Mouse (Mus musculus) MEL (cell line): Measurements from ENCODE around the gene Brsk2. TPM values are rescaled to one million over a fixed set of nuclear protein-coding genes. Genes with fewer than 3 reads are reported as not detected.

Experiments
- DNase-seq: peaks from one replicate; pipeline ENCODE4 v3.0.0; 2011; ENCODE audit warnings: low read depth, low spot score
- H3K27ac ChIP-seq: 2 replicates; pipeline ENCODE4 v1.5.1; 2012; ENCODE audit warnings: low read depth, mild to moderate bottlenecking, control low read depth, low read length, moderate library complexity; ENCODE audit not compliant: control insufficient read depth
- H3K27me3 ChIP-seq, 2 experiments: fragments of 150-350 bp in 1 of 2; sonication (generic) in 1 of 2; 2 replicates each; pipeline ENCODE4 v1.6.1; 2012; ENCODE audit warnings: low read length in 2 of 2, mild to moderate bottlenecking in 2 of 2, improper control_type of control experiment in 1 of 2, moderate library complexity in 1 of 2; ENCODE audit not compliant: insufficient read depth in 2 of 2, control insufficient read depth in 1 of 2
- H3K36me3 ChIP-seq, 2 experiments: 2 replicates each; pipeline ENCODE4 v1.6.1; 2012 to 2014; ENCODE audit warnings: low read length in 2 of 2, improper control_type of control experiment in 1 of 2, inconsistent platforms in 1 of 2, mild to moderate bottlenecking in 1 of 2; ENCODE audit not compliant: insufficient read depth in 2 of 2, control insufficient read depth in 1 of 2
- H3K4me1 ChIP-seq, 2 experiments: fragments of 150-350 bp in 1 of 2; sonication (generic) in 1 of 2; 2 replicates each; pipeline ENCODE4 v1.6.1; 2012; ENCODE audit warnings: low read length in 2 of 2, improper control_type of control experiment in 1 of 2, mild to moderate bottlenecking in 1 of 2; ENCODE audit not compliant: insufficient read depth in 2 of 2, control insufficient read depth in 1 of 2
- H3K4me3 ChIP-seq, 2 experiments: fragments of 150-350 bp in 1 of 2; sonication (generic) in 1 of 2; 2 replicates each; pipeline ENCODE4 v1.5.1; 2012; ENCODE audit warnings: low read depth in 2 of 2, low read length in 2 of 2, mild to moderate bottlenecking in 2 of 2, moderate library complexity in 2 of 2, control low read depth in 1 of 2, improper control_type of control experiment in 1 of 2; ENCODE audit not compliant: control insufficient read depth in 1 of 2, insufficient read depth in 1 of 2
- H3K79me2 ChIP-seq: 2 replicates; pipeline ENCODE4 v1.6.1; 2012; ENCODE audit warnings: mild to moderate bottlenecking, low read length, moderate library complexity; ENCODE audit not compliant: control insufficient read depth, poor library complexity, insufficient read depth
- H3K9ac ChIP-seq: 2 replicates; pipeline ENCODE4 v1.6.1; 2012; ENCODE audit warnings: low read depth, mild to moderate bottlenecking, control low read depth, low read length, moderate library complexity; ENCODE audit not compliant: control insufficient read depth, poor library complexity, severe bottlenecking
- H3K9me3 ChIP-seq: fragments of 150-350 bp; sonication (generic); replicated peaks from 2 replicates; pipeline ENCODE4 v1.6.1; 2012; ENCODE audit warnings: mild to moderate bottlenecking, low read length, improper control_type of control experiment, moderate library complexity; ENCODE audit not compliant: insufficient read depth
- CHD1 ChIP-seq: IDR thresholded peaks from 2 replicates; pipeline ENCODE4 v1.6.1; 2012; ENCODE audit warnings: low read depth, mild to moderate bottlenecking, inconsistent platforms, low read length, improper control_type of control experiment
- E2F4 ChIP-seq: IDR thresholded peaks from 2 replicates; pipeline ENCODE4 v1.6.1; 2011; ENCODE audit warnings: low read depth, low read length, improper control_type of control experiment, borderline replicate concordance
- GABPA ChIP-seq: IDR thresholded peaks from 2 replicates; pipeline ENCODE4 v1.6.1; 2012; ENCODE audit warnings: low read depth, mild to moderate bottlenecking, inconsistent platforms, low read length, improper control_type of control experiment, moderate library complexity
- HCFC1 ChIP-seq: IDR thresholded peaks from 2 replicates; pipeline ENCODE4 v1.6.1; 2012; ENCODE audit warnings: low read depth, mild to moderate bottlenecking, inconsistent platforms, low read length, improper control_type of control experiment, moderate library complexity
- KAT2A ChIP-seq: conservative IDR thresholded peaks from 2 replicates; pipeline ENCODE4 v1.6.1; 2012; ENCODE audit warnings: low read depth, low read length, improper control_type of control experiment, inconsistent platforms
- MAX ChIP-seq: IDR thresholded peaks from 2 replicates; pipeline ENCODE4 v1.6.1; 2011; ENCODE audit warnings: low read length, improper control_type of control experiment
- MEF2A ChIP-seq: IDR thresholded peaks from 2 replicates; pipeline ENCODE4 v1.6.1; 2014; ENCODE audit warnings: low read depth, mild to moderate bottlenecking, inconsistent platforms, low read length, improper control_type of control experiment; ENCODE audit not compliant: poor library complexity, insufficient replicate concordance, severe bottlenecking; ENCODE audit errors: extremely low read depth
- MXI1 ChIP-seq: IDR thresholded peaks from 2 replicates; pipeline ENCODE4 v1.6.1; 2011; ENCODE audit warnings: mild to moderate bottlenecking, low read depth, low read length, improper control_type of control experiment
- NELFE ChIP-seq: IDR thresholded peaks from 2 replicates; pipeline ENCODE4 v1.6.1; 2011; ENCODE audit warnings: low read depth, low read length, improper control_type of control experiment
- NRF1 ChIP-seq: IDR thresholded peaks from 2 replicates; pipeline ENCODE4 v1.6.1; 2014; ENCODE audit warnings: low read depth, mild to moderate bottlenecking, inconsistent platforms, low read length, improper control_type of control experiment, moderate library complexity; ENCODE audit not compliant: poor library complexity, insufficient read depth, severe bottlenecking
- POLR2AphosphoS2 ChIP-seq: IDR thresholded peaks from 2 replicates; pipeline ENCODE4 v1.6.1; 2011; ENCODE audit warnings: low read length, improper control_type of control experiment
- RAD21 ChIP-seq: IDR thresholded peaks from 2 replicates; pipeline ENCODE4 v1.6.1; 2011; ENCODE audit warnings: mild to moderate bottlenecking, low read depth, low read length, improper control_type of control experiment
- RCOR1 ChIP-seq: IDR thresholded peaks from 2 replicates; pipeline ENCODE4 v1.6.1; 2012; ENCODE audit warnings: low read depth, mild to moderate bottlenecking, inconsistent platforms, low read length, improper control_type of control experiment
- SMC3 ChIP-seq: IDR thresholded peaks from 2 replicates; pipeline ENCODE4 v1.6.1; 2011; ENCODE audit warnings: low read depth, low read length, improper control_type of control experiment
- TBP ChIP-seq: IDR thresholded peaks from 2 replicates; pipeline ENCODE4 v1.8.0; 2011; ENCODE audit warnings: low read depth, low read length, improper control_type of control experiment
- USF1 ChIP-seq: IDR thresholded peaks from 2 replicates; pipeline ENCODE4 v1.6.1; 2014; ENCODE audit warnings: low read depth, mild to moderate bottlenecking, inconsistent platforms, low read length, improper control_type of control experiment, moderate library complexity
- ZC3H11A ChIP-seq: IDR thresholded peaks from 2 replicates; pipeline ENCODE4 v1.6.1; 2012; ENCODE audit warnings: low read depth, mild to moderate bottlenecking, inconsistent platforms, low read length, improper control_type of control experiment
- ZKSCAN1 ChIP-seq: IDR thresholded peaks from 2 replicates; pipeline ENCODE4 v1.6.1; 2012; ENCODE audit warnings: low read depth, mild to moderate bottlenecking, inconsistent platforms, low read length, improper control_type of control experiment, moderate library complexity
- ZMIZ1 ChIP-seq: IDR thresholded peaks from 2 replicates; pipeline ENCODE4 v1.6.1; 2012; ENCODE audit warnings: low read depth, mild to moderate bottlenecking, inconsistent platforms, low read length, improper control_type of control experiment, moderate library complexity
- ZNF384 ChIP-seq: IDR thresholded peaks from 2 replicates; pipeline ENCODE4 v1.6.1; 2012; ENCODE audit warnings: low read depth, mild to moderate bottlenecking, inconsistent platforms, low read length, improper control_type of control experiment
- polyA plus RNA-seq, 2 experiments: library from polyadenylated mRNA; stranded (reverse) in 1 of 2; unstranded in 1 of 2; fragments of >175 nt in 1 of 2; fragments of >200 nt in 1 of 2; gene quantifications; 2 replicates each; pipeline versions ENCODE4 v1.2.1 to v1.2.4; 2012; ENCODE audit warnings: low replicate concordance in 2 of 2, low read depth in 1 of 2; ENCODE audit not compliant: insufficient read length in 2 of 2, insufficient read depth in 1 of 2, missing spikeins in 1 of 2
- total RNA-seq: library from RNA; depleted of rRNA; stranded (reverse); fragments of 300-350 nt; gene quantifications from 2 replicates; pipeline ENCODE4 v1.2.3, GENCODE M21; 2012

The Brsk2 gene
- total and polyA plus RNA-seq, 3 experiments = 0.13 to 0.19 TPM; not detected in 1

- Histone ChIP-seq H3K4me3 (no peak overlapping the region), H3K27ac (no peak overlapping the region), H3K36me3 (no peaks in the 10 kb centered on the region), H3K9ac (no peak overlapping the region), H3K79me2 (no peaks in the 10 kb centered on the region), H3K27me3 (0 out of 4 replicates have a peak, but pooled peaks cover 0 to 1% of the 10 kb centered on the region in 2 experiments), H3K4me1 (no peaks in the 10 kb centered on the region), H3K9me3 (no peaks in the 10 kb centered on the region)
- DNase-seq = no peak
- TF ChIP-seq CHD1 (no peak), GABPA (no peak)
Measured at GRCm38 (mm10) chr7:141957524-141958051, 8.0 kb downstream of the Brsk2 start.

- Histone ChIP-seq H3K4me3 (no peak overlapping the region), H3K79me2 (no peaks in the 10 kb centered on the region), H3K27me3 (no peaks in the 10 kb centered on the region), H3K36me3 (no peaks in the 10 kb centered on the region), H3K9ac (no peak overlapping the region), H3K9me3 (no peaks in the 10 kb centered on the region), H3K27ac (no peak overlapping the region), H3K4me1 (no peaks in the 10 kb centered on the region)
- TF ChIP-seq ZNF384 (no peak), POLR2AphosphoS2 (no peak), KAT2A (no peak), USF1 (no peak), E2F4 (no peak), MAX (no peak), MXI1 (no peak), NRF1 (no peak), RAD21 (no peak), TBP (no peak), ZKSCAN1 (no peak), SMC3 (no peak), ZMIZ1 (no peak), RCOR1 (no peak), HCFC1 (no peak), ZC3H11A (no peak), MEF2A (no peak), NELFE (no peak)
- no peak for DNase-seq
Measured at GRCm38 (mm10) chr7:141958211-141958610, 8.7 kb downstream of the Brsk2 start.
